Mouse (Mus musculus): ENCODE results near the gene Nr2e1.

The Nr2e1 gene

GRCm38 (mm10) chr10:42591185-42591992 lies 8.0 kb upstream of the Nr2e1 start:
- ChIA-PET CTCF (interaction anchor here in 1 of 4 experiments (0.5 kb wide), 1 partner anchor 10 kb away, joined by 5 read pairs; no protein-coding TSS in a partner anchor), POLR2A (interaction anchor here in 3 of 4 experiments (0.7 to 1.8 kb wide), 8 partner anchors 8 to 314 kb away, joined by 3 to 9 read pairs (median 4); no protein-coding TSS in a partner anchor)

DNA sequence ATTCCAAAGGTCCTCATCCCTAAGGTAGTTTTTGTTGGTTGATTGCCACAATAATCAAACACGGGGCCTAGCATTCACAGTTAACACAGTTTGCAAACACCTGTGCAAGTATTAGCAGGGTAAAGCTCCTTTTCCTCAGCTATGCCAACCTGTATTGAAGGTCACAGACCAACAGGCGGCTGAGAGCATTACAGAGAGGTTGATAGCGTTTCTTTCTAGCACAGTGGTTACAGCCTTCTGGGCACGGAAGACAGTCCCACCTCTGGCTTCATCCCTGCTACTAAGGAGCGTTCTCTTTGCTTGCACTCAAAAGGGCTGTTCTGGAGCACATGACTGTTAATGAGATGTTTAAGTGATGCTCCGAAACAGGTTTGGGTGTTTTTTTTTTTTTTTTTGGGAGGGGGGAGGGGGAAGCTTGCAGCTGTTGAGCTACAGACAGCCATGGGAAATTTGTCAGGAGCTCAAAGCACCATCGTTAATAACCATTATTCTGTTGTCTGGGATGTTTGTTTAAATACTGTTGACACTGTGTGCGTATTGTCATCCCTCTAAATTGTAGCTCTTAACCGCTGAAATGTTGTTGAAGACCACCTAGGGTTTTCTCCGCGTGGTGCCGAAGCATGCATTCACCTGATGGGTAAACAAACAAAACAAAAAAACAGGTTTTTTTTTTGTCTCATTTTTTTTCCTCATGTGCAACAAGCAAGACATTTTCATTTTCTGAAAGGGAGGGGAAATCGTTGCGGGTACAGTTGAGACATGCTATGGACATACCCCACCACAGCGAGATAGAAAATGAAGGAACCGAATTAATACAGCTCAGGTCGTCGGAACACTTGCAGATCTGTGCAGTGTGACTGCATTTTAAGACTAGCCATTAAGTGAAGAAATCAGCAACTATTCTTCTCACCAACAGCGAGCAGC lies 7.1 kb upstream of the Nr2e1 start:
- ChIA-PET POLR2A (interaction anchor here in 3 of 4 experiments (0.6 to 1.8 kb wide), 11 partner anchors 8 to 313 kb away, joined by 3 to 9 read pairs (median 4); no protein-coding TSS in a partner anchor), CTCF (interaction anchor here in 1 of 4 experiments (0.7 kb wide), 1 partner anchor 43 kb away, joined by 3 read pairs; no protein-coding TSS in a partner anchor)

DNA sequence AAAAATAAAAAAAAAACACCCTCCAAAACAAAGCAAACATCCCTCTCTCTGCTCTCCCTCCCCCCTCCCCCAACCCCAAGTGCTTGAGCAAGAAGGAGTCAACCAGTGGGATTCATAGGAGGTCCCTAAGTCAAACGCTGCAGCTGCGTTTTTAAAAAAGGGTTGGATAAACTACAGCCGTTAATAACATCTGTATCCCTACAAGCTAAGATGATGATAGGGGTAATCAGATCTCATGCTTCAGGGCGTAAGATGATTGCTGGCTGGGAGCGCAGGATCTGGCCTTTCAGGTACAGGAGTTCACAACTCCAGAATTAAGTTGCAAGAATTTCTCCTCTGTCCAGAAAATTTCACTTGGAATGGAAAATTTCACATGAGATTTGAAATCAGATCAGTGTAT lies 6.1 kb upstream of the Nr2e1 start:
- ChIA-PET CTCF (interaction anchor here in 1 of 4 experiments (0.6 kb wide), 1 partner anchor 44 kb away, joined by 3 read pairs; no protein-coding TSS in a partner anchor), POLR2A (interaction anchor here in 1 of 4 experiments (0.9 to 1.8 kb wide), 3 partner anchors 9 to 125 kb away, joined by 4 to 9 read pairs (median 4); no protein-coding TSS in a partner anchor)

DNA sequence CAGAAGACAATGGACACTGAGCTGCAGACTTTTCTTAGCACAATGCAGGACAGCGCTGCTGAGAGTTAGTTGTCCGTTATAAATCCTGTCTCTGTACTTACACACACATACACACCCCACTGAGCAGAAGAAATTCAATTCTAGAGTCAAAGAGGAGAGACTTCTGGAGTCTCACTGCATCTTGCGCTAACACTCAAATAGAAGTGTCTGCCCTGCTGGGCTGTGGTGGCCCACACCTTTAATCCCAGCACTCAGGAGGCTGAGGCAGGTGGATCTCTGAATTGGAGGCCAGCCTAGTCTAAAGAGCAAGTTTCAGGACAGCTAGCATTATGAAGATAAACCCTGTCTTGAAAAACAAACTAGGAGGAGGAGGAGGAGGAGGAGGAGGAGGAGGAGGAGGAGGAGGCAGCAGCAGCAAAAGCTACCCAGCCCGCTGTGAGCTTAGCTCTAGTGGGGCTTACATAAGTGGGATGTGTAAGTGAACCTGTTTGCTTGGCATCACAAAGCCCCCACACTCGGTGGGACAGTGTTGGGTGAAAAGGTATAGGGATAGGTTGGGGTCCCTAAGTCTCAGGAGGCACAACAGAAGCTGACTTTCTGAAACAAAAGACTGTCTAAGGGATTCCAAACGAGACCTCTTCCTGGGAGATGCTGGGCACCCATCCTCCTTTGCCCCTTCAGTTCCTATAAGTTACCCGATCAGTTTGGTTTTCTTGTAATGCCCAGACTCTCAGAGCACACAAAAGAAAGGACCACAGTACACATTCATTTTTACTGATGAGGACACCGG lies 4.7 kb upstream of the Nr2e1 start:
- ChIA-PET CTCF (interaction anchor here in 1 of 4 experiments (0.6 kb wide), 1 partner anchor 12 kb away, joined by 7 read pairs; no protein-coding TSS in a partner anchor), POLR2A (interaction anchor here in 2 of 4 experiments (1.0 to 1.1 kb wide), 3 partner anchors 13 to 281 kb away, joined by 3 read pairs; no protein-coding TSS in a partner anchor)

GRCm38 (mm10) chr10:42585596-42586305 lies 2.3 kb upstream of the Nr2e1 start:
- ChIA-PET CTCF (interaction anchor here in 1 of 4 experiments (1.6 kb wide), 1 partner anchor 277 kb away, joined by 5 read pairs; no protein-coding TSS in a partner anchor), POLR2A (no interaction called here)

DNA sequence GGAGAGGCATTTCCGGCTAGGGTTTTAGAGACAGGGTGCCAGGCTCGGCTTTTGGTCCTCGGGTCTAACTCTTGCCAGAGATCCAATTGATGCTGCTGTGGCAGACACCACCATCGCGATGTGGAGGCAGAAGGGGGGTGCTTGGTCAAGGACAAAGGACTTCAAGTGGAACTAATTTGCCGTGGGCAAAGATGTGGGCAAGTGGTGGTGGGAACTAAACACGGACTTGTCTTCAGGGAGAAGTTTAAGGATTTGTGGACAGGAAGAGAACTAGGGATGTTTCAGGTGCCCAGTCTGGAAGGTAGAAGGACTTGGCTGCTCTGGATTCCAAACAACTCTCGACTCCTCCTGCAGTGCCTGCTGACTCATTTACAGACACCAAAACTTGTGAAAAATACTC lies 1.7 kb upstream of the Nr2e1 start:
- POLR2A ChIA-PET = interaction anchor here in 2 of 4 experiments (1.1 to 2.6 kb wide), 5 partner anchors 11 to 121 kb away, joined by 3 to 19 read pairs (median 4); no protein-coding TSS in a partner anchor
- CTCF ChIA-PET = interaction anchor here in 2 of 4 experiments (1.0 to 1.6 kb wide), 3 partner anchors 13 to 277 kb away, joined by 3 to 5 read pairs (median 3); no protein-coding TSS in a partner anchor

DNA sequence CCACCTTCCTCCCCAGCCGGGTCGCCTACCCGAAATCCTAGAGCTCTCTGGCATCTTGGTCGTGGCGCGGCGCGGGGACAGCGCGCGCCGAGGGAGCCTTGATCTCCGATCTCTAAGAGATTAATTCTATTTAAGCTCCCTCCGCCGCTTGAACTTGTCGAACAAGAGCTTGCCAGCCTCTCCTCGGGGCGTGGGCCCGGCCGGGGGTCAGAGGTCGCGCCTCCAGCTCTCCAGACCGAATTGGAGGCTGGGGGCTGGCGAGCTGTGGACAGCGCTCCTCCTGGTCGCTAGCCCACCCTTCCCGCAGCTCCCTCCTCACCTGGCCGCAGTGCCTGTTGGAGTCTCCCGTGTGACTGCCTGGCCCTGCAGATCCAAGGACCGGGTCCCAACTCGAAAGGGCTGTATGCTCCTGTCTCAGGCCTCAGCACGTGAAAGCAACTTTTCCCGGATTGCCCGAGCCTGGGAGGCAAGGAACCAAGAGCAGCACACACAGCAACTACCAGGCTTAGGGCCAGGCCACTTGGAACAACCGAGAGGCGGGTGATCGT lies 1.1 kb upstream of the Nr2e1 start:
- CTCF ChIA-PET = interaction anchor here in 3 of 4 experiments (0.5 to 1.4 kb wide), 6 partner anchors 12 to 1149 kb away, joined by 3 to 12 read pairs (median 3); no protein-coding TSS in a partner anchor
- POLR2A ChIA-PET = interaction anchor here in 3 of 4 experiments (0.5 to 2.6 kb wide), 18 partner anchors 10 to 1065 kb away, joined by 3 to 19 read pairs (median 3); partner anchors contain the start of genes Cd164 (in 1 of the 3) and Snx3 (in 1 of the 3)

GRCm38 (mm10) chr10:42583902-42584435 lies 537 bp upstream of the Nr2e1 start:
- POLR2A ChIA-PET = interaction anchor here (0.5 to 2.6 kb wide), 25 partner anchors 9 to 1065 kb away, joined by 3 to 19 read pairs (median 3); partner anchors contain the start of genes Snx3 (in 2 of the 4) and Cd164 (in 1 of the 4)
- CTCF ChIA-PET = interaction anchor here in 3 of 4 experiments (0.5 to 1.4 kb wide), 7 partner anchors 10 to 1149 kb away, joined by 3 to 12 read pairs (median 3); no protein-coding TSS in a partner anchor

DNA sequence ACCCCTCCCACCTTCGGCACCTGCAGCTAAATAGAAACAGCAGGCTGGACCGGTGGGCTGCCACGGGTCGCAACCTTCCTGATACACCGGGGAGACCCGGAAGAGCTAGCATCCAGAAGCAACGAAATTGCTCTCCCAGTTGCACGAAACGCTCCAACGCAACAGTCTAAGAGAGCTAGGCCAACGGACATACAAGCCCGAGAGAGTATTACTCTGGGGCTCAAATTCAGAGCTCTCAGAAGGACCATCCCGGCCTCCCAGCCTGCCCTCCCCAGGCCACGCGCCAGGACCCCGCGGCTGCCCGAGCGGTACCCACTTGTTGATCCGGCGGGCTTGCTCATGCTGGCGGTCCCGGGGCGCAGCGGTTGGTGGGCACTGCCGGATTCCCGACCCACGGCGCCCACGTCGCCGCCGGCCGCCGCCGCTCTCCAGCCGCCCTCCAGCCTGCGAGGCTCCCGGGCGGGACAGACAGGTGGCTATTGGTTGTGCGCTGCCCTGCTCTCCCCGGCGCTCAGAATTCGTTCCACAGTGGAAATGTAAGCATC lies 794 bp downstream of the Nr2e1 start:
- POLR2A ChIA-PET = interaction anchor here in 3 of 4 experiments (0.6 to 2.6 kb wide), 9 partner anchors 9 to 237 kb away, joined by 3 to 19 read pairs (median 3); no protein-coding TSS in a partner anchor
- CTCF ChIA-PET = interaction anchor here in 1 of 4 experiments (0.6 to 0.7 kb wide), 2 partner anchors 275 to 295 kb away, joined by 3 to 11 read pairs; no protein-coding TSS in a partner anchor

- ChIA-PET POLR2A (interaction anchor here in 3 of 4 experiments (0.6 to 4.7 kb wide), 7 partner anchors 10 to 236 kb away, joined by 3 to 26 read pairs (median 3); no protein-coding TSS in a partner anchor), CTCF (interaction anchor here in 2 of 4 experiments (0.6 to 0.7 kb wide), 2 partner anchors 10 to 274 kb away, joined by 5 to 11 read pairs; no protein-coding TSS in a partner anchor)
Measured at GRCm38 (mm10) chr10:42581694-42582565, 1.5 kb downstream of the Nr2e1 start.

DNA sequence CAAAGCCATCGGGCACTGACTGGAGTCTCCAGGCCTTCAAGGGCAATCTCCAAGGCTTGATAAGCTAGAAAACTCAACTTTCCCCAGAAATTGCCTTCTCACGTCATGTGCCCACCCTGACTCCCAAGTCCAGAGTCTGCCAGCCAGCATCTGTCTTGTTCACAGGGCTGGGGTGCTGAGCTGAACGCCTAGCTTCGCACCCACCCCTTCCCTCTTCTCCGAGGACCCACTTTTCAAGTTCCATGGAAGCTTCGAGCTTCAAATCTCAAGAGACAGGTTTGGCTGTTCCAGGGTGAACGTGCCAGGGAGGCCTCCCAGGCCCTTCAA lies 2.5 kb downstream of the Nr2e1 start:
- CTCF ChIA-PET = interaction anchor here in 3 of 4 experiments (0.7 to 1.1 kb wide), 3 partner anchors 11 to 71 kb away, joined by 3 to 5 read pairs (median 4); no protein-coding TSS in a partner anchor
- POLR2A ChIA-PET = interaction anchor here in 3 of 4 experiments (0.6 to 4.7 kb wide), 10 partner anchors 10 to 196 kb away, joined by 3 to 26 read pairs (median 4); no protein-coding TSS in a partner anchor

GRCm38 (mm10) chr10:42580131-42580950 lies 3.1 kb downstream of the Nr2e1 start:
- ChIA-PET CTCF (interaction anchor here (0.6 to 1.8 kb wide), 6 partner anchors 24 to 71 kb away, joined by 3 to 10 read pairs (median 4); no protein-coding TSS in a partner anchor), POLR2A (interaction anchor here (0.6 to 4.7 kb wide), 18 partner anchors 10 to 195 kb away, joined by 3 to 26 read pairs (median 4); partner anchors contain the start of gene Snx3 (in 1 of the 4))

DNA sequence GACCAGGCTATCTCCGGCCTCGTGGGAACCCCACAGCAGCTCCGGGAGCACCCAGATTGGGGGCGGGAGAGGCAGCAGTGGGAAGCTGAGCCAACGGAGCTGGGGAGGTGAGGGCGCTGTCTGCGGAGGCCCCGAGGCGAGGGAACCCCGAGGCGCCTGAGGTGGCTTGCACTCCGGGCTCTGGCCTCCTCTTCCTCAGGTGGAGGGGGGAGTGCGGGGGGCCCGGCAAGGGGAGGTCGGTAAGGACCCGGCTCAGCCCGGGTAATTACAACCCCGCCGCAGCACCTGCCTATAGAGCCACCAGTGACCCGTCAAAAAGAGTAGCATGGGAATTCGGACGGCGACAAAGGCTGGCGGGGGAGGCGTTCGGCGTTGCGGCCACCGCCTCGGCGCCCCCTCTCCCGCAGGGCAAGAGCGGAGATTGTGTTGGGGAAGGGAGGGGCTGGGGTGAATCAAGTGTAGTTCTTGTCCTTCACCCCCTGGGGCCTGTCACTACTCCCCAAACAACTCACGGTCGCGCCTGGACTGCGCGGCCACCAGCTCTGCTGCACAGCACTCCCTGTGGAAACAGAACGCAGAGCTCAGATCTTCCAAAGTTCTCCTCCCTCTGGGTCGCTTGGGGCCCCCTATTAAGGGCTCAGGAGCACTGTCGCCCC lies 3.8 kb downstream of the Nr2e1 start:
- POLR2A ChIA-PET = interaction anchor here in 3 of 4 experiments (0.6 to 4.7 kb wide), 13 partner anchors 11 to 187 kb away, joined by 3 to 26 read pairs (median 4); partner anchors contain the start of gene Snx3 (in 1 of the 3)
- CTCF ChIA-PET = interaction anchor here (0.6 to 1.8 kb wide), 7 partner anchors 17 to 619 kb away, joined by 3 to 10 read pairs (median 4); no protein-coding TSS in a partner anchor

Data from embryonic stem cell, embryonic (primary cell).